Mouse (Mus musculus): ENCODE results near the gene Agpat3. TPM values are rescaled to one million over a fixed set of nuclear protein-coding genes. Genes with fewer than 3 reads are reported as not detected.

Agpat3 gene
- 100 to 1,000 TPM; 165 to 182 TPM for polyA plus RNA-seq (2017; shearing (Covaris generic))

DNA sequence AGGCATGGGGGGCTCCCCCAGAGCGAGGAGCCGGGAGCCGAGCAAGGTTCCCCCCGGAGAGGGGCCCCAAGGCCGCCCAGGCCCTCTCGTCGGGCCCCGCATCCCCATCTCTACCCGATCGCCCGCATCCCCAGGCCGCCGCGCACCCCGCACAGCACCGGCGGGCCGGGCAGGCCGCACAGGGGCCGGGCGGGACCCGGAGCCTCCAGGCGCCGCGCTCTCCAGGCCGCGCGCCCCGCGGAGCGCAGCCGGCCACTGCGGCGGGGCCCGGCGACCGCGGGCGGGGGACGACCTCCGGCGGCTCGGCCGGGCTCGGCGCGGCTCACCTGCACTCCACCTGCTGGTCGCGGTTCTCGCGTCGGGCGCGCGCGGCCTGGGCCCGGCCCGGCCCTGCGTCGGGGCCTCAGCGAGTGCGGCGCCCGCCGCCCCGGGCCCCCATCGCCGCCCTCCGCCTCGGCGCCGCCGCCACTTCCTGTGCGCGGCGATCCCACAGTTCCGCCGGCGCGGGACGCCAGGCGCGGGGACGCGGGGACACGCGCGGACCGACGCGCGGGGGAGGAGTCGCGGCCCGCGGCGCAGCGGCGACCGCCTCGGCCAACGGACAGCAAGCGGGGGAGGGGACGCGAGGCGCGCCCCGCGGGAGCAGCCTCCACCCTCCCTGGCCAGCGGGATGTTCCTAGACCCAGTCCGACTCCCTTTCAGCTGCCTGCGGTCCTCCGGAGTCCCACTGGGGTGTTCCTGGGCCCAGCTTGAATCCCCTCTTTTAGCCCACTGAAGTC is at the start of gene Agpat3:
Agpat3 (minus strand) TSS at position 603 of the 779 bp plus-strand sequence.

DNA sequence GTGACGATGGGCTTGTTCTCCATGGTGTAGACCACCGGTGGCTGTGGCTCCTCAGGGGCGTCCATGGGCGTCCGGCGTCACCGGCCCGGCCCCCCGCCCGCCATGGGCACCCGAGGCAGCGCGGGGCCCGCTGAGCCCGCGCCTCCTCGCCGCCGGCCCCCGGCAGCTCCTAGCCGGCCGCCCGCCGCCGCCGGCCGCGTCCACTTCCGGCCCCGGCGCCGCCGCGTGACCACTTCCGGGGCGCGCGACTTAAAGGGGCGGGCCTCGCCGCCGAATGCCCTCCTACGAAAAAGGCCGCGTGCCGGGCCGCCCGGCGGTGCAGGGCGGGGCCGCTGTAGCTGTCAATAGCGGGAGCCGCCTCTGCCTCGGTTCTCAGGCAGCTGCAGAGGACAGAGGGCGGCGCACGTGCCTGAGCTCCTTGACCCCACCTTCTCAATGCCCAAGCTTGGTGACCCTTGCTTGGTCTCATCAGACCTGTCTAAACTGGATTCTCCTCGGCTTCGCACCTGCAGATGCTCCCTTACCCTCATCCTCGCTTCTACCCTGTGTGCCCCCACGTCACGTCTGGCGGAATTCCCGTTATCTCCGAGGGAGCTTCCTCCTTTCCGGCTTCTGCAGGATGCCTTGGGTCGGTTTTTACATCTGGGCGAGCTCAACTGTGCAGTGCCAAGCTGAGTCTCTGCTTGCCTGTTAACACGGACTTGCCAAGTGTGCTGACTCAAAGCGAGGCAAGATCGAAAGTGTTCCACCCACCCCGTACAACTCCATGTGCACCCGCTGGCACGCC is 107.7 kb downstream of the Agpat3 start, which contains the start of gene Trappc10:
Trappc10 (minus strand) TSS at position 204 of the 787 bp plus-strand sequence.

Other genes with a start within 250 kb of the Agpat3 start
- 10 to 100 TPM; 70.2 to 76.7 TPM for gene D10Jhu81e, start 182.7 kb downstream of the Agpat3 start, polyA plus RNA-seq (2017; shearing (Covaris generic))
- gene Pwp2, start 167.3 kb downstream of the Agpat3 start, polyA plus RNA-seq (2017; shearing (Covaris generic)): 10 to 100 TPM; 25.8 to 32.1 TPM
- 10 to 100 TPM; 37.7 to 41.0 TPM for gene Trappc10, start 107.8 kb downstream of the Agpat3 start, polyA plus RNA-seq (2017; shearing (Covaris generic))
- 100 to 1,000 TPM; 282 to 328 TPM for gene Rrp1, start 60.6 kb upstream of the Agpat3 start, polyA plus RNA-seq (2017; shearing (Covaris generic))
- gene Cstb, start 73.2 kb upstream of the Agpat3 start, polyA plus RNA-seq (2017; shearing (Covaris generic)): 100 to 1,000 TPM in 1 of 2 experiments, 10 to 100 TPM in 1; 98.7 to 105 TPM
- 10 to 100 TPM; 12.8 to 17.4 TPM for gene Pdxk, start 112.5 kb upstream of the Agpat3 start, polyA plus RNA-seq (2017; shearing (Covaris generic))
- not detected for gene Olfr1358, start 164.9 kb upstream of the Agpat3 start, polyA plus RNA-seq (2017; shearing (Covaris generic))
- gene Ilvbl, start 221.9 kb upstream of the Agpat3 start, polyA plus RNA-seq (2017; shearing (Covaris generic)): 10 to 100 TPM; 81.2 to 85.4 TPM
- 1 to 10 TPM in 1 of 2 experiments, under 1 TPM in 1; 0.70 to 2.1 TPM for gene Syde1, start 239.5 kb upstream of the Agpat3 start, polyA plus RNA-seq (2017; shearing (Covaris generic))